Mouse (Mus musculus): Measurements from ENCODE around the gene Pde8b.

- no peak for TF ChIP-seq CTCF (IDR thresholded peaks at IDR 0.05; ENCODE audit: control insufficient read depth, insufficient read depth, low read length)
- TF ChIP-seq POLR2A (IDR thresholded peaks at IDR 0.05; ENCODE audit: borderline replicate concordance, control insufficient read depth, low read depth, low read length): no peak
Measured at GRCm38 (mm10) chr13:95255083-95255482, 4.9 kb upstream of the Pde8b start.

All from bone marrow, adult 2 months (tissue).